Mouse (Mus musculus): ENCODE results near the gene Tedc1. TPM values are rescaled to one million over a fixed set of nuclear protein-coding genes. Genes with fewer than 3 reads are reported as not detected.

Tedc1 gene
- polyA plus RNA-seq, 1 experiment, result 12.2 TPM

- Histone ChIP-seq H3K4me3 (ENCODE audit: insufficient read depth, low read length) (peak overlapping the region; percentile 31), H3K4me1 (ENCODE audit: control insufficient read depth, insufficient read depth, low read length) (0 out of 2 replicates have a peak, but pooled peaks cover 6% of the 10 kb centered on the region), H3K27ac (ENCODE audit: insufficient read depth, low read length) (no peak overlapping the region)
- TF ChIP-seq CTCF (IDR thresholded peaks at IDR 0.05; ENCODE audit: borderline replicate concordance, insufficient read depth, low read length) (no peak), POLR2A (IDR thresholded peaks at IDR 0.05; ENCODE audit: low read depth, low read length) (peak; percentile 86)
Measured at GRCm38 (mm10) chr12:113151661-113152271, 4.5 kb upstream of the Tedc1 start.

GRCm38 (mm10) chr12:113152272-113152661, 4.0 kb upstream of the Tedc1 start:
- peak overlapping the region; percentile 31 for H3K4me3 ChIP-seq (ENCODE audit: insufficient read depth, low read length)
- H3K27ac ChIP-seq (ENCODE audit: insufficient read depth, low read length), result no peak overlapping the region
- 0 out of 2 replicates have a peak, but pooled peaks cover 10% of the 10 kb centered on the region for H3K4me1 ChIP-seq (ENCODE audit: control insufficient read depth, insufficient read depth, low read length)
- TF ChIP-seq POLR2A (IDR thresholded peaks at IDR 0.05; ENCODE audit: low read depth, low read length) (no peak), CTCF (IDR thresholded peaks at IDR 0.05; ENCODE audit: borderline replicate concordance, insufficient read depth, low read length) (no peak)

GRCm38 (mm10) chr12:113152991-113153525, 3.2 kb upstream of the Tedc1 start:
- TF ChIP-seq POLR2A (IDR thresholded peaks at IDR 0.05; ENCODE audit: low read depth, low read length) (no peak), CTCF (IDR thresholded peaks at IDR 0.05; ENCODE audit: borderline replicate concordance, insufficient read depth, low read length) (no peak)
- Histone ChIP-seq H3K27ac (ENCODE audit: insufficient read depth, low read length) (no peak overlapping the region), H3K4me3 (ENCODE audit: insufficient read depth, low read length) (no peak overlapping the region), H3K4me1 (ENCODE audit: control insufficient read depth, insufficient read depth, low read length) (0 out of 2 replicates have a peak, but pooled peaks cover 12% of the 10 kb centered on the region)

GRCm38 (mm10) chr12:113153971-113154370, 2.2 kb upstream of the Tedc1 start:
- H3K4me1 ChIP-seq (ENCODE audit: control insufficient read depth, insufficient read depth, low read length), result 0 out of 2 replicates have a peak, but pooled peaks cover 12% of the 10 kb centered on the region
- TF ChIP-seq POLR2A (IDR thresholded peaks at IDR 0.05; ENCODE audit: low read depth, low read length) (no peak), CTCF (IDR thresholded peaks at IDR 0.05; ENCODE audit: borderline replicate concordance, insufficient read depth, low read length) (no peak)
- H3K4me3 ChIP-seq (ENCODE audit: insufficient read depth, low read length), result no peak overlapping the region
- H3K27ac ChIP-seq (ENCODE audit: insufficient read depth, low read length), result no peak overlapping the region

GRCm38 (mm10) chr12:113154747-113155075, 1.5 kb upstream of the Tedc1 start:
- TF ChIP-seq CTCF (IDR thresholded peaks at IDR 0.05; ENCODE audit: borderline replicate concordance, insufficient read depth, low read length) (no peak), POLR2A (IDR thresholded peaks at IDR 0.05; ENCODE audit: low read depth, low read length) (no peak)
- H3K4me1 ChIP-seq (ENCODE audit: control insufficient read depth, insufficient read depth, low read length), result 0 out of 2 replicates have a peak, but pooled peaks cover 12% of the 10 kb centered on the region
- no peak overlapping the region for H3K4me3 ChIP-seq (ENCODE audit: insufficient read depth, low read length)
- no peak overlapping the region for H3K27ac ChIP-seq (ENCODE audit: insufficient read depth, low read length)

GRCm38 (mm10) chr12:113155076-113155771, 997 bp upstream of the Tedc1 start:
- Histone ChIP-seq H3K27ac (ENCODE audit: insufficient read depth, low read length) (peak overlapping the region; percentile 78), H3K4me3 (ENCODE audit: insufficient read depth, low read length) (peak overlapping the region; percentile 27), H3K4me1 (ENCODE audit: control insufficient read depth, insufficient read depth, low read length) (0 out of 2 replicates have a peak, but pooled peaks cover 12% of the 10 kb centered on the region)
- TF ChIP-seq CTCF (IDR thresholded peaks at IDR 0.05; ENCODE audit: borderline replicate concordance, insufficient read depth, low read length), result no peak
- no peak; the same call in 1 of the 2 replicates for TF ChIP-seq POLR2A (IDR thresholded peaks at IDR 0.05; ENCODE audit: low read depth, low read length)

GRCm38 (mm10) chr12:113156540-113156929, 314 bp downstream of the Tedc1 start:
- no peak for TF ChIP-seq CTCF (IDR thresholded peaks at IDR 0.05; ENCODE audit: borderline replicate concordance, insufficient read depth, low read length)
- no peak for TF ChIP-seq POLR2A (IDR thresholded peaks at IDR 0.05; ENCODE audit: low read depth, low read length)
- Histone ChIP-seq H3K4me3 (ENCODE audit: insufficient read depth, low read length) (peak overlapping the region; percentile 63), H3K4me1 (ENCODE audit: control insufficient read depth, insufficient read depth, low read length) (0 out of 2 replicates have a peak, but pooled peaks cover 12% of the 10 kb centered on the region), H3K27ac (ENCODE audit: insufficient read depth, low read length) (no peak overlapping the region)

GRCm38 (mm10) chr12:113157002-113157401, 781 bp downstream of the Tedc1 start:
- Histone ChIP-seq H3K27ac (ENCODE audit: insufficient read depth, low read length) (no peak overlapping the region), H3K4me1 (ENCODE audit: control insufficient read depth, insufficient read depth, low read length) (0 out of 2 replicates have a peak, but pooled peaks cover 12% of the 10 kb centered on the region), H3K4me3 (ENCODE audit: insufficient read depth, low read length) (peak overlapping the region; percentile 63)
- TF ChIP-seq POLR2A (IDR thresholded peaks at IDR 0.05; ENCODE audit: low read depth, low read length), result no peak
- no peak for TF ChIP-seq CTCF (IDR thresholded peaks at IDR 0.05; ENCODE audit: borderline replicate concordance, insufficient read depth, low read length)

GRCm38 (mm10) chr12:113157521-113157920, 1.3 kb downstream of the Tedc1 start:
- Histone ChIP-seq H3K27ac (ENCODE audit: insufficient read depth, low read length) (no peak overlapping the region), H3K4me1 (ENCODE audit: control insufficient read depth, insufficient read depth, low read length) (0 out of 2 replicates have a peak, but pooled peaks cover 12% of the 10 kb centered on the region), H3K4me3 (ENCODE audit: insufficient read depth, low read length) (peak overlapping the region; percentile 63; the same call in 1 of the 2 replicates)
- TF ChIP-seq CTCF (IDR thresholded peaks at IDR 0.05; ENCODE audit: borderline replicate concordance, insufficient read depth, low read length) (no peak), POLR2A (IDR thresholded peaks at IDR 0.05; ENCODE audit: low read depth, low read length) (no peak)

GRCm38 (mm10) chr12:113157971-113158370, 1.8 kb downstream of the Tedc1 start:
- Histone ChIP-seq H3K27ac (ENCODE audit: insufficient read depth, low read length) (no peak overlapping the region), H3K4me1 (ENCODE audit: control insufficient read depth, insufficient read depth, low read length) (0 out of 2 replicates have a peak, but pooled peaks cover 12% of the 10 kb centered on the region), H3K4me3 (ENCODE audit: insufficient read depth, low read length) (no peak overlapping the region)
- TF ChIP-seq CTCF (IDR thresholded peaks at IDR 0.05; ENCODE audit: borderline replicate concordance, insufficient read depth, low read length), result no peak
- TF ChIP-seq POLR2A (IDR thresholded peaks at IDR 0.05; ENCODE audit: low read depth, low read length), result no peak
